Mouse (Mus musculus) left cerebral cortex, postnatal 14 days (tissue): Measurements from ENCODE around the gene Mindy4. TPM values are rescaled to one million over a fixed set of nuclear protein-coding genes. Genes with fewer than 3 reads are reported as not detected.

Source experiments
- DNase-seq, 2 experiments: peaks; one replicate each; pipeline ENCODE4 v3.0.0; 2021 to 2022; ENCODE audit warnings: low spot score in 2 of 2, mixed read lengths in 1 of 2
- intact Hi-C: fragments of 180-260 bp; cut with DNase I; formaldehyde crosslinking; loops from one replicate; pipeline ENCODE4 v1.15.1; 2025
- total RNA-seq, 2 experiments: library from RNA; stranded (reverse); gene quantifications; 2 replicates each; pipeline ENCODE4 v1.2.3; 2021

Mindy4 gene
- total RNA-seq, 2 experiments from 2014 or later = 9.6 to 10.7 TPM

GRCm38 (mm10) chr6:55246911-55247438 lies 43.8 kb downstream of the Mindy4 start:
- no peak for DNase-seq
- intact Hi-C loops = no loop called here

- no peak for DNase-seq
- intact Hi-C loops = no loop called here
Measured at GRCm38 (mm10) chr6:55249263-55249662, 46.1 kb downstream of the Mindy4 start.

DNA sequence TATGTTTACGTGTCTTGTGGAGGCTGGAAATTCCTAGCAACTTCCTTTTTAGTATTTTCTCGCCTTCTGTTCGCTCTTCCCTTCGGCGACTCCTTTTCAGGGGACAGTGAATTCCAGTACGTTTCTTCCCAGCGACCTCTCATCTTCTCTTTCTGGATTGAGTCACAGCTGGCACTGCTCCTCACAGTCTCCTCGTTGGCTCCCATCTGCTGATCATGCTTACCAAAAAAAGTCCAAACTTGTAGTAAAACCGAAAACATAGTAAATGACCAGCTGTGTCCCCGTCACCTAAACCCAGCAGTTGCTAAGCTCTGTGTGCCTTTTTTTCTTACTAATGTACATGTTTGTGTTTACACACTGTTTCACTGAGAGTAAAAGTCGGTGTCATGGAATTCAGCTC lies 47.6 kb downstream of the Mindy4 start:
- peak in 1 of 2 experiments; percentile 24 for DNase-seq
- intact Hi-C loops = no loop called here

GRCm38 (mm10) chr6:55251596-55251995 lies 48.4 kb downstream of the Mindy4 start:
- DNase-seq = no peak

DNA sequence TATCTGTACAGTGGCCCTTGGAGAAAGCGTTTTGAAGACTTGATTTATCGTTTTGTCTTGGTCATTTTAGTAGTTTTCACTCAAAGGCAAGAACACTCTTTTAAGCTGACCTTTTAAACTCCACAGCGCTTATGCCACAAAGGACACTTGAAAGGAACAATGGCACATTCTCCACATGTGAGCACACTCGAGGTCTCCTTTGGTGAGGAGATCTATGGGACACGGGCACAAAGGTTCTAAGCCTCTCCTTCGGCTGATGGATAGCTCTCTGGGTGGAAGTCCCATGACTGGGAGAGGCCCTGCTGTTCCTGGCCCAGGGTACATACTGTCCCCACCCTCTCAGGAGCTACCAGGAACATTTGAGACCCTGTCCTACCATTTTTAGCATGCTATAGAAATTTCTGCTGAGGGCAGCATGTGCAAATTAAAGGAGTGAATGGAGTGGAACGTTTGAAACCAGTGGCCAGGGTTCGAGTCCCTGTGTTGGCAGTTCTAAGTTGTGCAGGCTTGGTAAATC lies 49.6 kb downstream of the Mindy4 start:
- intact Hi-C loops = no loop called here
- DNase-seq = no peak

More at GRCm38 (mm10) chr6:55251596-55251995, 48.4 kb downstream of the Mindy4 start:
- intact Hi-C loops = no loop called here

GRCm38 (mm10) chr6:55256500-55257191 lies 53.5 kb downstream of the Mindy4 start:
- DNase-seq = no peak
- intact Hi-C loops = no loop called here

DNA sequence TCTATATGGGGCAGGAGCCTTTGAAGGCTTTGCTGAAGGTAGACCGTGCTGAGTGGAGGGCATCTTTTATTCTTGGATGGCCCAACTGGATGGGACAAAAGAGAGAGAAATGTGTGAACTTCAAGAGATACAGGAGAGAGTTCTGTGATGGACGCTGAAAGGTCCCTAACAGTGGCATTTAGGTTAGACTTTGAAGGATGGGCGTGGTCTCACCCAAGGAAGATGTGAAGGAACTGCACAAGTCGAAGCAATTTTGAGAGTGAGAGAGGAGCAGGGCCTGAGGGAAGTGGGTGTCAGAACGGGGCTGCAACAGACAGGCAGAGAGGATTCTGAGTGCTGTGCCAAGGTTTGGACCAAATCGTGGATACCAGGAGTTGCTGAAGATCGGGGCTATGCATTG lies 54.1 kb downstream of the Mindy4 start:
- DNase-seq = no peak
- intact Hi-C loops = no loop called here

- DNase-seq = no peak
- intact Hi-C loops = no loop called here
Measured at GRCm38 (mm10) chr6:55258428-55259325, 55.5 kb downstream of the Mindy4 start.

GRCm38 (mm10) chr6:55262161-55262560 lies 59.0 kb downstream of the Mindy4 start:
- intact Hi-C loops = no loop called here
- no peak for DNase-seq

DNA sequence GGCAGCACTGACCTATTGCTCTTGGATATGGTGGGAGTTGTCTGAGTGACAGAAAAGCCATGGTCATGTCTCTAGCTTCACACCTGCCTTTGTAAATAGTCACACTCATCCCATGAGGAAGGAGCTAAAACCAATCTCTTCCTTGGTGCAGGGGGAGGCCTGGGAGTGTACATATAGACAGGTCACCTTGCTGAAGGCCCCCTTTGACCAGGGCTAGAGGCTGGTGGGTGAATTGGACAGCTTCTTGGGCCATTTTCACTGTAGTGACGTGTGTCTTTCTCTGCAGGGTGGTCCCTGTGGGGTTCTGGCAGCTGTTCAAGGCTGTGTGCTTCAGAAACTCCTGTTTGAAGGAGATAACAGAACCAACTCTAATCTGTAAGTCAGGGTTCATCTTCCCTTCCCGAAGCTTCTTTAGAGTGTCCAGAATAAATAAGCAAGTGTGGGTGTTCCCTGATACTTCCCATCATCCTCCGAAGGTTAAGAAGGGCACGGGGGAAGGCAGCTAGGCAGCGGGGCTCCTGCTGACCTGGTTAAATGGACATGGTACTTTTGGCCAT lies 60.4 kb downstream of the Mindy4 start:
- DNase-seq = no peak
- intact Hi-C loops = no loop called here

GRCm38 (mm10) chr6:55264741-55265366 lies 61.7 kb downstream of the Mindy4 start:
- intact Hi-C loops = no loop called here
- DNase-seq = no peak

- intact Hi-C loops = no loop called here
- DNase-seq = no peak
Measured at GRCm38 (mm10) chr6:55272952-55273351, 69.8 kb downstream of the Mindy4 start.

DNA sequence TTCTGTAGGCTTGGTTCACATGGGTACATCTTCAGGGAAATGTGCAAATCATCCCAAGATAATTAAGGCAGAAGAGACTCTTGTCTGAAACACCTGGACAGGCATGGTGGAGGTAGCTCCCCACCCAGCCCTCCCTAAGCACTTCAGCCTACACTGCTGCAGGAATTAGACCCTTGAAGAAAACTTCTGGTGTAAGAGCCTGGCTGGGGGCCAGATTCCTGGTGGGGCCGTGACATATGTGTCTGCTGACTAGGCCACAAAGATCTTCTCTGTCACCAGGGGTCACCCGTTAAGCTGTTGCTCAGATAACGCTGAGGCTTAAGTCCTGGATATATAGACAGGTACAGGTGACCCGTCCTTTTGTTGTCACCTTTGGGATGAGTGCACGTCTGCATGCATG lies 70.3 kb downstream of the Mindy4 start:
- no peak for DNase-seq
- intact Hi-C loops = no loop called here

DNA sequence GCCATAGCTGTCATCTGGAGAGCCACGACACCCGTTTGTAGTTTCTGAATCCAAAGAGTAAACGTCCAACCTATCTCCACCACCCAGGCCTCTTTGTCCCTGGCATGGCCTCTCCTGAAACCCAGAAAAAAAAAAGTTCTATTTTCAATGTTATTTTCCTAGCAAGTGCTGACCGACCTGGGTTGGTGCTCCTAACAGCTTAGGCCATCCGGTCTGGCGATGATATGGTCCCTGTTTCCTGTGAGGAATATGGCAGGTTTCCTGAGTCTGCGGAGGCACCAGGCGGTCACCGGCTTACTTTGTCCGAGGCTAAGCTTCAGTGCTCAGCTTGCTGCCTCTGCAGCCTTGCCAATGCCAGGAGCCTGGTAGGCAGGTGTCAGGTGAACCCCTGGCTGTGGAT lies 71.8 kb downstream of the Mindy4 start:
- intact Hi-C loops = no loop called here
- no peak for DNase-seq

- intact Hi-C loops = no loop called here
- no peak for DNase-seq
Measured at GRCm38 (mm10) chr6:55275786-55276185, 72.6 kb downstream of the Mindy4 start.

GRCm38 (mm10) chr6:55276692-55277282 lies 73.6 kb downstream of the Mindy4 start:
- intact Hi-C loops = no loop called here
- no peak for DNase-seq

- intact Hi-C loops = no loop called here
- DNase-seq = no peak
Measured at GRCm38 (mm10) chr6:55278086-55278485, 74.9 kb downstream of the Mindy4 start.

DNA sequence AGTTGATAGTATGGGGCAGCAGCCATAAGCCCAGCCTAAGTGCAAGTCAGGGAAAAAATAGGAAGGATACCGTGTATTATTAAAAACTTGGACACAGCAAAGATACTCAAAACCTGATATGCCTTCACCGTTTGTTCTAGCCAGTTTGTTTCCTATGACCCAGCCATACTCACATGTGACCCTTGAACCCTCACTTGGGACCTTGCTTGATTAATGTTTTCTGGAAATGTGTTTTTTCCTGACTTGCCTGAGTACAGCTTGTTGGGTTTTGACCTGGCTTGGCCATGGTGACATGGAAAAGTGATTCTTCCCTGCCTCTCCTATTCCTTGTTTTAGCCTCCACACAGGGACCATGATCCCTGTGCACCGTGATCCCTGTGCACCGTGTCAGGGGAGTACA lies 75.3 kb downstream of the Mindy4 start:
- no peak for DNase-seq
- intact Hi-C loops = no loop called here

GRCm38 (mm10) chr6:55280979-55281378 lies 77.8 kb downstream of the Mindy4 start:
- intact Hi-C loops = no loop called here
- DNase-seq = no peak
